Mouse (Mus musculus): Measurements from ENCODE around the gene Tial1. TPM values are rescaled to one million over a fixed set of nuclear protein-coding genes. Genes with fewer than 3 reads are reported as not detected.

Gene Tial1
- total and polyA plus RNA-seq, 2 experiments from 2014 or later = 22.4 to 33.8 TPM

DNA sequence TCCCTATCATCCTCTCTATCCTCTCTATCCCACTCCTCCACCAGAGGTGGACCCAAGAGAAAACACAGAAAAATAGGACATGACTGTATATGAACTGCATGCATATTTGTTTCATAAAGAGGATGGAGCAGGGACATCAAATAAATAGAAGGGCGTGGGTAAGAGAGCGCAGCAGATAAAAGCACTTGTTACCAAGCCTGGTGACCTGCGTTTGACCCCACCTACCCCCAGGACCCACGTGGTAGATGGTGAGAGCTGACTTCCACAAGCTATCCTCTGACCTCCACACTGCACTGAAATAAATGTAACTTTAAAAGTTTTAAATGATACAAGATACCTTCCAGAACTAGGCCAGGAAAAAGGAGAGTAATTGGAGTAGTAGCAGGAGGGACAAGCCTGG is 67.8 kb downstream of the Tial1 start:
- no peak for TF ChIP-seq CTCF (IDR thresholded peaks at IDR 0.05; ENCODE audit: low read depth)
- Histone ChIP-seq H3K9ac (replicated peaks; ENCODE audit: low read length) (no peak overlapping the region), H3K4me3 (ENCODE audit: low read length) (no peak overlapping the region), H3K27me3 (ENCODE audit: insufficient read depth, low read length) (no peaks in the 10 kb centered on the region), H3K4me2 (ENCODE audit: low read depth, low read length) (no peak overlapping the region), H3K36me3 (ENCODE audit: insufficient read depth, low read length) (no peaks in the 10 kb centered on the region), H3K27ac (no peak overlapping the region), H3K4me1 (ENCODE audit: insufficient read depth, low read length) (no peaks in the 10 kb centered on the region), H3K9me3 (ENCODE audit: low read length) (no peaks in the 10 kb centered on the region)
- 65% methylated on average over 4 of the region's 4 CpGs for WGBS
- no peak for DNase-seq (ENCODE audit: low spot score)
- no peak for ATAC-seq

DNA sequence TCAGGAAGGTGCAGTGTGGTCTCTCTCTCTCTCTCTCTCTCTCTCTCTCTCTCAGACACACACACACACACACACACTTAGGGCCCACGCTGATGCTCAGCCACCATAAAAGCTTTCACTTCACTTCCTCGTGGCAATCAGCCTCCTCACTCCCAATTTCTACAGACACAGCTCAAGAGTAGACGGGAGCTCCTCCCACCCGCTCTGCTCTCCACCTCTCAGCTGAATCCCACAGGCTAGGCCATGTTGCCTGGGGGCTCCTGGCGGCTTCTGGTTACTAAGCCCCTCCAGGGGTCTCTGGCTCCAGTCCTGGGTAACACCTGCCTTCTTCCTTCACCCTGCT is 68.6 kb downstream of the Tial1 start:
- DNase-seq (ENCODE audit: low spot score) (no peak), ATAC-seq (no peak)
- Histone ChIP-seq H3K36me3 (ENCODE audit: insufficient read depth, low read length) (no peaks in the 10 kb centered on the region), H3K4me1 (ENCODE audit: insufficient read depth, low read length) (no peaks in the 10 kb centered on the region), H3K4me2 (ENCODE audit: low read depth, low read length) (no peak overlapping the region), H3K27me3 (ENCODE audit: insufficient read depth, low read length) (no peaks in the 10 kb centered on the region), H3K9ac (replicated peaks; ENCODE audit: low read length) (no peak overlapping the region), H3K4me3 (ENCODE audit: low read length) (no peak overlapping the region), H3K27ac (no peak overlapping the region), H3K9me3 (ENCODE audit: low read length) (no peaks in the 10 kb centered on the region)
- TF ChIP-seq CTCF (IDR thresholded peaks at IDR 0.05; ENCODE audit: low read depth) = no peak
- 35% methylated on average over 5 of the region's 5 CpGs for WGBS

DNA sequence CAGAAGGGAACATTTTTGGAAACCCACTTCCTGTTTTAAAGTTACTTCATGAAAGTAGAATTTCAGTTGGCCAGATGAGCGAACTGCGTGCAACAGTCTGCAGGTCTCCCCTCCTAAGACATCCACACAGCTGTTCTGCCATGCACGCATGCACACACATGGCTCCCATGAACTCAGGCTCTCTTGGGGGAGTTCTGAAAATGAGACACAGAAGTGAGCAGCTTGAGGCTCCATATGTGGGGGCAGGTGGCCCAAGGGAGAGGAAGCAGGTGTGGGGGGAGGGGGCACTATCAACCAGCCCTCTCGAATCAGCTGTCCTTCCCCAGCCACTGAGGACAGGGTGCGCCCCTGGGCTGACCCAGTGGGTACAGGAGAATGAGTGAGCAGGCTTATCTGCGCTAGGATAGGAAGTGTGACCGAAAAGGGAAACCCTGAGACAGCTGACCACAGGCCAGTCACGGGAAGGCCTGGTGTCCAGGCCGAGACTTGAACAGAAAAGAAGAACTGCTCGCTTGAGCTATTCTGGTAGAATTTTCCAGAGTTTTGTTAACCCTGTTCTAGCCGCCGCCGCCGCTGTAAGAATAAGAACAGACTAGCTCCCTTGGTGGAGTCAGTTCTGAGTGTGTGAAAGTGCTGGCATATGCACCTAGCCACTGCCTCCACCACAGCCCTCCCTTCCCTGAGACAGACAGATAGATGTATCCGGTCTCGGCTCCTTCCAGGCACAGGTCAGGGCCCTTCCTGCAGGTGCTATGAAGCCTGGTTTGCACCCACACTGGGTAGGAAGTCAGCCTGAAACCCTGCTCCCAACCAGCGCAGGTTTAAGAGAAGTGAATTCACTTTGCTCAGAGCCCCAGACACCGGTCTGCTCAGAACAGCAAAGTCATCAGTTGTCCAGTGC is 69.2 kb downstream of the Tial1 start:
- H3K4me1 ChIP-seq (ENCODE audit: insufficient read depth, low read length) = no peaks in the 10 kb centered on the region
- no peak overlapping the region for H3K4me3 ChIP-seq (ENCODE audit: low read length)
- H3K9ac ChIP-seq (replicated peaks; ENCODE audit: low read length) = no peak overlapping the region
- no peaks in the 10 kb centered on the region for H3K9me3 ChIP-seq (ENCODE audit: low read length)
- no peaks in the 10 kb centered on the region for H3K27me3 ChIP-seq (ENCODE audit: insufficient read depth, low read length)
- H3K27ac ChIP-seq = no peak overlapping the region
- no peak for TF ChIP-seq CTCF (IDR thresholded peaks at IDR 0.05; ENCODE audit: low read depth)
- no peak for ATAC-seq
- DNase-seq (ENCODE audit: low spot score) = no peak
- H3K36me3 ChIP-seq (ENCODE audit: insufficient read depth, low read length) = no peaks in the 10 kb centered on the region
- no peak overlapping the region for H3K4me2 ChIP-seq (ENCODE audit: low read depth, low read length)
- 87% methylated on average over 18 of the region's 18 CpGs for WGBS

DNA sequence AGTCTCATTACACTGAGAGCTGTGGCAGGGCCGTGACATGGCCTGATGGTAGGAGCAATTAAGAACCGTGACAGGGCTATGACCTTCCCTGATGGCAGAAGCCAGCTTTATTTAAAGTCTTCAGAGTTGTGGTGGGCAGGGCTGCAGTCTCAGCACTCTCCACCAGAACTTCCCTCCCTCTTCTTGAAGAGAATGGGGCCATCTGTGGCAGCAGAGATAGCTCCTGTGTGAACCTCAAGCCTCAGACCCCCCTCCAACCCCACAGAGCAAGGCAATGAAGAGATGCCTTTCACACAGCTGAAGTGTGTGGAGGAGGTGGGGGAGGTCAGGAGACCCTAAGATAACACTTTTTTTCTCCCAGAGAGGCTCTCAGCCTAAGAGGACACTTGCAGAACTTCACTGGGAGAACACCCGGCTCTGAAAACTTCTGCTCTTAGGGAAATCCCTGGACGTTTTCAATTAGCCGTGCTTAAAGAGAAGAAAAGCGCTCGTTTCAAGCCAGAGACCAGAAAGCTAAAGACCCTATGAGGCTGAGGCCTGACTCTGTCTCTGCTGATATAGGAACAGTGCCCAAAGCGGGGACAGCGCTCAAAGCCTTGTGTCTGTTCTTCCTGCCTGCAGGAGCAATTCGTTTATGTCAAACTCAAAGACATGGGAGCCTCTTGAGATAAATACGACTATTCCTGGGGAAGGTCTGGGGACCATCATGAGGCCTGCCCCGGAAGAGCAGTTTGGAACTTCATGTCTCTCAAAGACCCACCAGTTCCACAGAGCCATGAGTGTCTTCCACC is 70.1 kb downstream of the Tial1 start:
- ATAC-seq (no peak), DNase-seq (ENCODE audit: low spot score) (no peak)
- TF ChIP-seq CTCF (IDR thresholded peaks at IDR 0.05; ENCODE audit: low read depth) = no peak
- H3K27ac ChIP-seq = no peak overlapping the region
- no peaks in the 10 kb centered on the region for H3K9me3 ChIP-seq (ENCODE audit: low read length)
- no peak overlapping the region for H3K9ac ChIP-seq (replicated peaks; ENCODE audit: low read length)
- no peaks in the 10 kb centered on the region for H3K36me3 ChIP-seq (ENCODE audit: insufficient read depth, low read length)
- H3K4me1 ChIP-seq (ENCODE audit: insufficient read depth, low read length) = no peaks in the 10 kb centered on the region
- 48% methylated on average over 12 of the region's 12 CpGs for WGBS
- no peak overlapping the region for H3K4me3 ChIP-seq (ENCODE audit: low read length)
- H3K4me2 ChIP-seq (ENCODE audit: low read depth, low read length) = no peak overlapping the region
- H3K27me3 ChIP-seq (ENCODE audit: insufficient read depth, low read length) = no peaks in the 10 kb centered on the region

Small RNA genes within 50 kb of the gene (microRNA-seq; reads per million reads assigned to microRNA genes)
- gene Gm24365 = 0 reads per million in 2 experiments

Other genes with a start within 250 kb of the Tial1 start
- gene Armc5, start 224.4 kb downstream of the Tial1 start, total RNA-seq (2014; rRNA removed) = 21.1 and 27.6 TPM in 2 replicates
- gene Armc5, start 224.4 kb downstream of the Tial1 start, polyA plus RNA-seq (2015; fragmentation: Nextera tagmentation; extraction: Ambion mirVana) = 15.2 and 16.4 TPM in 2 replicates
- gene 9130023H24Rik, start 223.7 kb downstream of the Tial1 start, total RNA-seq (2014; rRNA removed) = 5.6 and 7.5 TPM in 2 replicates
- gene 9130023H24Rik, start 223.7 kb downstream of the Tial1 start, polyA plus RNA-seq (2015; fragmentation: Nextera tagmentation; extraction: Ambion mirVana) = 4.3 and 5.1 TPM in 2 replicates
- 19.8 and 20.6 TPM in 2 replicates for gene Tgfb1i1, start 214.9 kb downstream of the Tial1 start, total RNA-seq (2014; rRNA removed)
- 22.7 and 23.3 TPM in 2 replicates for gene Tgfb1i1, start 214.9 kb downstream of the Tial1 start, polyA plus RNA-seq (2015; fragmentation: Nextera tagmentation; extraction: Ambion mirVana)
- not detected in 2 replicates for gene Slc5a2, start 196.1 kb downstream of the Tial1 start, total RNA-seq (2014; rRNA removed)
- gene Slc5a2, start 196.1 kb downstream of the Tial1 start, polyA plus RNA-seq (2015; fragmentation: Nextera tagmentation; extraction: Ambion mirVana) = 0.38 and 0.42 TPM in 2 replicates
- 34.9 and 35.1 TPM in 2 replicates for gene BC017158, start 163.5 kb downstream of the Tial1 start, total RNA-seq (2014; rRNA removed)
- 15.9 and 16.8 TPM in 2 replicates for gene BC017158, start 163.5 kb downstream of the Tial1 start, polyA plus RNA-seq (2015; fragmentation: Nextera tagmentation; extraction: Ambion mirVana)
- gene Rgs10, start 43.0 kb downstream of the Tial1 start, total RNA-seq (2014; rRNA removed) = 31.7 and 35.4 TPM in 2 replicates
- 101 and 107 TPM in 2 replicates for gene Rgs10, start 43.0 kb downstream of the Tial1 start, polyA plus RNA-seq (2015; fragmentation: Nextera tagmentation; extraction: Ambion mirVana)
- gene Bag3, start 61.9 kb upstream of the Tial1 start, total RNA-seq (2014; rRNA removed) = 4.5 and 6.7 TPM in 2 replicates
- 4.7 and 5.2 TPM in 2 replicates for gene Bag3, start 61.9 kb upstream of the Tial1 start, polyA plus RNA-seq (2015; fragmentation: Nextera tagmentation; extraction: Ambion mirVana)
- gene Inpp5f, start 149.6 kb upstream of the Tial1 start, total RNA-seq (2014; rRNA removed) = 288 and 298 TPM in 2 replicates
- 385 and 417 TPM in 2 replicates for gene Inpp5f, start 149.6 kb upstream of the Tial1 start, polyA plus RNA-seq (2015; fragmentation: Nextera tagmentation; extraction: Ambion mirVana)